Mouse (Mus musculus) embryo, embryonic 10.5 days (tissue): ENCODE data around the gene Vps53.

Source experiments
- DNase-seq: peaks from one replicate; pipeline ENCODE4 v3.0.0-alpha.2; 2015; ENCODE audit warnings: low spot score

Gene Vps53

GRCm38 (mm10) chr11:76167079-76167765, 12.2 kb downstream of the Vps53 start:
- DNase-seq = peak; percentile 89

GRCm38 (mm10) chr11:76166657-76167056, 12.8 kb downstream of the Vps53 start:
- DNase-seq = no peak

GRCm38 (mm10) chr11:76160251-76160650, 19.2 kb downstream of the Vps53 start:
- peak; percentile 4 for DNase-seq

- DNase-seq = no peak
These were observed 21.1 kb downstream of the Vps53 start for GRCm38 (mm10) chr11:76158375-76158774.

- DNase-seq = no peak
These were observed 24.6 kb downstream of the Vps53 start for GRCm38 (mm10) chr11:76154861-76155260.

- DNase-seq = no peak
These were observed 25.2 kb downstream of the Vps53 start for GRCm38 (mm10) chr11:76154200-76154599.

GRCm38 (mm10) chr11:76153236-76153951, 26.1 kb downstream of the Vps53 start:
- DNase-seq = no peak

- no peak for DNase-seq
These were observed 28.5 kb downstream of the Vps53 start for GRCm38 (mm10) chr11:76150980-76151379.

GRCm38 (mm10) chr11:76148055-76149008, 31.1 kb downstream of the Vps53 start:
- DNase-seq = no peak

GRCm38 (mm10) chr11:76146187-76147010, 33.0 kb downstream of the Vps53 start:
- no peak for DNase-seq

GRCm38 (mm10) chr11:76145169-76145568, 34.3 kb downstream of the Vps53 start:
- no peak for DNase-seq

- no peak for DNase-seq
These were observed 35.1 kb downstream of the Vps53 start for GRCm38 (mm10) chr11:76144386-76144785.

- no peak for DNase-seq
These were observed 41.5 kb downstream of the Vps53 start for GRCm38 (mm10) chr11:76137996-76138395.

- DNase-seq = no peak
These were observed 43.6 kb downstream of the Vps53 start for GRCm38 (mm10) chr11:76135641-76136437.

- no peak for DNase-seq
These were observed 48.6 kb downstream of the Vps53 start for GRCm38 (mm10) chr11:76130859-76131258.

- peak; percentile 35 for DNase-seq
These were observed 54.1 kb downstream of the Vps53 start for GRCm38 (mm10) chr11:76125386-76125785.

GRCm38 (mm10) chr11:76123517-76123916, 55.9 kb downstream of the Vps53 start:
- DNase-seq = no peak

GRCm38 (mm10) chr11:76122571-76122970, 56.9 kb downstream of the Vps53 start:
- DNase-seq = no peak

GRCm38 (mm10) chr11:76121086-76121485, 58.4 kb downstream of the Vps53 start:
- no peak for DNase-seq

GRCm38 (mm10) chr11:76120407-76120901, 59.0 kb downstream of the Vps53 start:
- DNase-seq = peak; percentile 37
